Mouse (Mus musculus) mature B cell (primary cell): Measurements from ENCODE around the gene Gm17482.

Experiments used
- in situ Hi-C: fragments of 300-500 bp; cut with MboI; formaldehyde crosslinking; loops from 2 replicates; pipeline ENCODE4 v1.14.3; 2019

Gene Gm17482

DNA sequence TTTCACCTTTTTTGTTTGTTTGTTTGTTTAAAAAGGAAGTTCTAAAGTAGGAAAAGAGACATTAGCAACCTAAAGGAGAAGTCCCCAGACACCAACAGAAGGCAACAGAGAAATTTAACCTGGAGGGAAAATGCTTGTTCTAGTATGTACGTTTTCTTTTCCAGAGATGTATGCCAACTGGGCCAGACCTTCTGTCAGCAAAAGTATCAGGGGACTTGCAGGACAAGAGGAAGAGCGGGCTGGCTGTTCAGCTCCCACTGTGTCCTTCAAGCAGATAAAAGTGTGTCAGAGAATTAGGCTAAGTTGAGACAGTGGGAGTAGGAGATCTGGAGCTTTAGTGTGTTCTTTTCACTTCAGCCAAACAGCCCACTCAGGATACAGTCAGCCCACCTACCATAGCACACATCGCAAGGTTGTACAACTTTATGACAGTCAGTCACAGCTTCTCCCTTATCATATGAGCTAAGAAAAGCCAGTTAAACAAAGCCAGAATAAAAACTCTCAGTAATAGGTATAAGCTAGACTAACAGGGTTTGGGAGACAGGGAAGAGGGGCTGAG is 18.4 kb downstream of the Gm17482 start:
- in situ Hi-C loops: no loop called here

DNA sequence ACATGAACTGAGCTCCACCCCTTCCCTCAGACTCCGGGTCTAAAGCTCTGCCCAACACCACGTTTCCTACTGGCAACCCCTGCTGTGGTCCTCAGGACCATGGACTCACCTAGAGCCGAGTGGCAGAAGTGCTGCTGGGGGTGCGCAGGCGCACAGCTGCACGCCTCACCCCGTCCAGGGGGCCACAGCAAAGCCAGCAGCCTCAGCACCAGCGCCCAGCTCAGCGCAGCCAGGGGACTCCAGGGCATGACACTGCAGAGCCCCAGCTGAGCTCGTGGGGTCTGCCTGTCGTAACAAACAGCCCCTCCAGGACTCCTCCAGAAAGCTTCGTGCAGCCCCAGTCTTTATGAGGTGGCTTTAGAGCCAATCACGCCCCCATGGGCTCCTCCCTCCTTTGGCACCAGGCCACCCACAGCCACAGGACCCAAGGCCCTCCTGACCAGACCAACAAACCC is 24.4 kb downstream of the Gm17482 start:
- in situ Hi-C loops: no loop called here

DNA sequence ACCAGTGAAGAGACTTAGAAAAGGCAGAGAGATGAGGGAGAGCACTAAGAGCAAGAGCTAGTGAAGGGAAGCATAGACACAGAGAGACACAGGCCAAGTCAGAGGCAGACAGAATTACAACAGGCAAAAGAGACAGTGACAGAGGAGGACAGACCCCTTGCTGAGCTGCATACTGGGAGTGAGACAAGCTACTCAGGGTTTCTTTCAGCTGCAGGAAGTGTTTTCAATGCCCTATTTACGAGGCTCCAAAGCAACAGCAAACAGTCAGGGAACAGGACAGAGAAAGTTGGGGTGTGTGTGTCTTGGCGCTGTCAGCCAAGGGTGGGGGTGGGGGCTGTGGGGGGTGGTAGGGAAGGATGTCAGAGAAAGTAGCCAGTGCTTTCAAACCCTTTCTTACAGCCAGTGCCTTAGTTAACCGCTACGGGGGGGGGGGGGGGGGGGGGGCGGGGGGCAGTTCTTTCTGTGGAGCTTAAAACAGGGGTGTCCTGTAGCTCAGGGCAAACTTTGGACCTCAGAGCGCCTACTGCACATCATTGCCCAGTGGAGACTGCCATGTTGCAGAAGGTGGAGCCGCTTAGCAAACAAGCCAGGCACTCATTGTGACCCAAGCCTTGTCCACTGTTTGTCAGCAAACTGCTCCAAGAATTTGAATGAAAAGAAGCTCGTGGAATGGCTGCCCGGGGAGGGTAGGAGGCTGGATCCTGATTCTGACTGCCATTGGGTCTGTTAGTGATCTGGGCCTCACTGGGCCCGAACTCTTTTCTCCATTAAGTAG is 25.1 kb downstream of the Gm17482 start, which contains the start of gene Timp4:
Timp4 (minus strand) TSS at position 107 of the 775 bp plus-strand sequence.
- in situ Hi-C loops: no loop called here

DNA sequence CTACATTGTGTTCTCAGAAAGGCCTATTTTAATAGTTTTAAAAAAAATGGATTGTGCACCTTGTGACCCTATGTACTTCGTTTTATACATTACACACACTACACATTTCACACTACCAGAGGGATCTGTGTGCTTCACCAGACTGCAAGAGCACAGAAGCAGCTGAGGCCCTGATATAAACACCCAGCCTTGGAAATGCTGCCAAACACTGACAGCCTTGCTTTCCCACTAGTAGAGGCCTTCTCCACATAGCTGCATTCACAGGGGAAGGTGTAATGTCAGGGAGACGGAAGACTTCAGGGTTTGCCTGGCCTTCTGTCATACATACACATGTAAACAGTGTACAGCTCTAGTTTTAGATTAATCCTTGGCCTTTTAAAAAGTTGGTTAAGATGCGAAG is 28.0 kb downstream of the Gm17482 start:
- in situ Hi-C loops: no loop called here

DNA sequence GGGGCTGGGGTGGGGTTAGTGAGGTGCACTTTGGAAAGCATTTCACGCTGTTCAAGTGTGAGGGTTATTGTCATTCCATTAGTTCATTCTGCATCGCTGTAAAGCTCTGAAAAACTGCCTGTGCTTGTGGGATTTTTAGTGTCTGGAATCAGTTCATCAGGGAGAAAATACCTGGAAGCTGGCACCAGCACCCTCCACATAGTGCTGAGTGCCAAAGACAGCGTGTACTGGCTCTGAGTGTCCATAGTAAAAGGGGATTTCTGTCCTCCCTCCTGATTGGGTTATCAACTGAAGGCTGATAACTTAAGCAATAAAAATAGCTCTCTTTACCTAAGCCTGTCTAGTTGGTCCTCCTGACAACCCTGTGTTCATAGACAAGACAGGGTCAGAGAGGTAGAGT is 33.4 kb downstream of the Gm17482 start:
- in situ Hi-C loops: no loop called here

DNA sequence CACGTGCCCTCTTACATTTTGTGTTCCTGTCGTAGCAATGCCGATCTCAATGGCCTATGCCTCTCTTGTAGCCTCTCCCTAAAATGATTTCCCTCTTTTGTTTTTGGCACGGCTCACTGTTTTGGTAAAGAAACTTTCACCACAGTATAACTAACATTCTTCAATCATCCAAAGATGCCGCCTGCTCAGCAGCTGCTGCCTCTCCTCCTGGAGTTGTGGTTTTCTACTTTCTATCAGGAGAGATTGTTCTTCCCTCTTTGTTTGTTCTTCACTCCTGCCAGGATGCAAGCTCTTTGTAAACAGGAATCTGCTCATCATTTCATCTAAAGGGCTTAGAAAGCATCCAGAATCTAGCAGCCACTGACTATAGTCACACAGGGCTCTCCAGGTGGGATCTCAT is 39.6 kb downstream of the Gm17482 start:
- in situ Hi-C loops: no loop called here

GRCm38 (mm10) chr6:115267916-115268315 is 40.8 kb downstream of the Gm17482 start:
- in situ Hi-C loops: no loop called here

DNA sequence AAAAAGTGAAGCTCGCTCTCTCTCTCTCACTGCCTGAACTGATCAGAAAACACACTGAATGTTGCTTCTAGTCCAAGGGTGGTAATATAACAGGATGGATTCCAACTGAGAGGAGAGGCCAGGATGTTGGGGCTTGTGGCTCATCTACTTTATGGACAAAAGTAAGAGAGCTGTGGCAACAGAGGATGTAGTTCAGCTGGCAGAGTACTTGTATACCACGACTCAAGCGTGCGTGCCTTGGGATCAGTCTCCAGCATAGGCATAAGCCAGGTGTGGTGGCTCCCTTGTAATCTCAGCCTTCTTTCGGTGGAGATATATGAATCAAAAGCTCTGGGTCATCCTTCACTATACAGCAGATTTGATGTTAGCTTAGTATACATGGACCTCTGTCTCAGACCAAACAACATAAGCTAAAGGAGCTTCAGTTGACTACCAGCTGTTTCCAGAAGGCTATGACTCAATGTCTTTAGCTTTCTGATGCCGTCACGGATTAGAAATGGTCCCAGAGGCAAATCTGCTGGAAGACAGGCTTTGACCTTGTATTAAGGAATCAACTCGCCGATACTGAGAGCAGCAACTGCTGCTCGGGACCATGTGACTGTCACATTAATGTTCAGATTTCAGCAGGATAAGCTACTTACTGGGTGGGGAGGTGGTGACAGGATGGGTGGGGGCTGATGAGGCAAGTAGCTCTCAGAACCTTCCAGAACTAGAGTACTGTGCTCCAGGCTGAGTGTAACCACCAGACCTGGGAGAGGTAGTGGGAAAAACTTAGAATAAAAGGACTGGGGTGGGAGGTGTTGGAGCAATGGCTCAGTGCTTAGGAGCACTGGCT is 41.6 kb downstream of the Gm17482 start:
- in situ Hi-C loops: no loop called here

DNA sequence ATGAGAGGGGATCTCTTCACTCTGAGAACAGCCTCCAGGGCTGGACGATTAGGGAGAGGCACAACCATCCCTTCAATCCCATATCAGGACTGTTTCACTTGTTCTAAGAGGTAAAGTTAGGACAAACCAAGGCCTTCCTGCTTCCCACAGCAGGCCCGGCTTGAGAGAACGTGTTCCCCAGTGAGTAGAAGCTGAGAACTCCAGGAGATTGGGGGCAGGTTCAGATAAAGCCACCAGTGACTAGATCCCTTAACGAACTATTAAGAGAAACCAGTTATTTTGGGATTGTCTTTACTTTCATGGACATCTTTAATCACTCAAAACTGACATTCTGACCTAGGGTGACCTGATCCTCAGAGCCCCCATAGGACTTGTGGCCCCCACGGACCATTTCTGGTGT is 42.4 kb downstream of the Gm17482 start:
- in situ Hi-C loops: no loop called here

DNA sequence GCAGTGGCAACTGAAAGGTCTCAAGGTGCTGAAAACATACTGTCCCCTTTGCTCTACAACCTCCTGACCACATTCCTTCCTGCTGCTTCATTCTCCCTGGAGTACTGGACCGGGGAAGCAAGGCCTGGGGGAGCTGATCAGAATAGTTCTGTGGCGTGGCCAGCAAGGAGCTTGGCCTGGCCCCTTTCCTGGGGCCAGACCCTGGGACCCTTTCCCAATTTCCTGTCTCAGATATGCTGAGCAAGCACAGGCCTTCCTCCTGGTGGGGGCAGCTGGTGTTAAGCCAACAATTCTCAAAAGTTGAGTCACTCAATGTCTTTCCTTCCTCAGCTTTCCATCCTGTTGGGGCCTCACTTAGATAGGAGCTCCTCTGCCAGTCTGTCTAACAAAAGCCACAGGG is 42.9 kb downstream of the Gm17482 start:
- in situ Hi-C loops: no loop called here

DNA sequence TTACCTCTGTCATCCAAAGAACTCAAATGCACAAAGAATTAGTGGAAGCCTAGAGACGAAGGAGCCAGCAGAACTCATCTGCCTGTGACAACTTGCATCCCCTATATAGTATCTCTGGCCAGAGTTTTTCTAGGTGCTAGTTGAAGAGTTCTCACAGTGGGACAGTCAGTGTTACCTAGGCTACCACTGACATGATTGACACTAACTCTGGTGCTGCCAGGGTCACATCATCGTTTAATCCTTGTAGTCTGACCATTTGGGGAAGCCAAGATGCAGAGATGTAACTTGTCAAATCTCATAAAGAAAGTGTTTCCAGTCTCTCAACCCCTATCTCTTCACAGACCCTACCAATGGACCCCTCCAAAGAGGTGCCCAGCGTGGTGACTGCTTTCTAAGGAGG is 44.2 kb downstream of the Gm17482 start:
- in situ Hi-C loops: no loop called here

DNA sequence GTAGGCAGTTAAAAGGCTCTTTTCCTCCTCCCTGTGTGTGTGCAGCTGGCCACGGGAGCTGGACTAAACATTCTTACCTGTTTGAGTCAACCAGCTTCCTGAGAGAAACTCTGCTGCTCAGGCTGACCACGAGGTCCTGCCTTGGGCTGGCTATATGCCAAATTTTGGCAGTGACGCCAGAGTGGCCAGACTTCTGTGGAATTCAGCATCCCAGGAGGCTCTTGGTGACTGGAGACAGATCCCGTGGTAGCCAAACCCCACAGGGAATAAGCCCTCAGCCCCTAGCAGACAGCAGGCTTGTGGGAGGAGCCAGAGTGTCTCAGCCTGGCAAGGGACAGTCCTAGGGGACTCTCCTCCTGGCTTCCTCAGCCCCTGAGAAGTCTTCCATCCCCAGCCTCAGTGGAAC is 44.7 kb downstream of the Gm17482 start:
- in situ Hi-C loops: no loop called here

- in situ Hi-C loops: no loop called here
These were observed 46.2 kb downstream of the Gm17482 start for GRCm38 (mm10) chr6:115273346-115273745.

- in situ Hi-C loops: no loop called here
These were observed 47.6 kb downstream of the Gm17482 start for GRCm38 (mm10) chr6:115274705-115275104.

DNA sequence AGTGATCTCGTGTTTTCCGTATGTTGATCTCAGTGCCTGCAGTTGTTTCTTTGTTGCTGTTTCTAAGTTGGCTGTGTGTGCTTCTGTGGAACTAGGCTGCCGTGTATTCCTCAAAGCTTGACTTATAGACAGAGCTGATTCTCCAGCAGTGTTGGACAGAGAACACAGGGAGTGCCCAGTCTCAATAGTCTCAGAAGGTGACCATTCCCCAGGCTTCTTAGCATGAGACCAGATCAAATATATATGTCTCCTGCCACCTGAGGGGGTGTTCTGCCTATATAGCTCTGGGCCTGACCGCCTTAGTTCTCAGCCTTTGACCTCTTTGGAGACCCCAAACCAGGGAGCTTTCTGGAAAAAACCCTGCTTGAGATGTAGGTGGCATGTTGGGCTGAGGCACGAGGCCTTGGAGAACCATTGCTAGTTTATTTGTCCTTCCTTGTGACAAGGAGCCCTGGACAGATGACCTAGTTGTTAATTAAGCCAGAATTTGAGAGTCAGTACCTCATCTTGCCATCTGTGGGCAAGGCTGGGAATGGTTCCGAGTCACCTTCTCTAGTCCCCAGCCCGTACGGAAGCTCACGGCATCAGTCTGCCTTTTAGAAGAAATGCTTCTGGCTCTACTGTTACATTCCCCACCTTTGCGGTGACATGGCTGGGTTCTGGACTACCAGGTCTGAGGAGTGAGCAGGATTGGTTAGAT is 48.1 kb downstream of the Gm17482 start:
- in situ Hi-C loops: no loop called here

- in situ Hi-C loops: no loop called here
These were observed 50.9 kb downstream of the Gm17482 start for GRCm38 (mm10) chr6:115278086-115278485.

DNA sequence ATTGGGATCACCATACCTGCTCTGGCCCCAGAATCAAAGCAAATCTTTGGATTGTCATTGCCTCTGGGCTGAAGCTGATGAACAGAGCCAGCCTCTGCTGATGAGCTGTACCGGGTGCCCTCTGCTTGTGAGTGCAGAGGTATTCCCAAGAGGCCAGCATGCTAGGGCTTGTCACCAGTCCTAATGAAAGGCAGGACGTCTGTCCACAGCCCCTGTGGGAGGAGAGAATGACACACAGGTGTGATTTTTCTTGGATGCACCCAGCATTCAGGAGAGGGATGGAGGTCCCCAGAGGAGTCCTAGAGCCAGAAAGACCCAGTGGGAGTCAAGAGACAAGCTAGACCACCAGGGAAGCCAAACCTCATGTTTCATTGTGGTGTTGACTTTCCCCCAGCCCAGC is 52.5 kb downstream of the Gm17482 start:
- in situ Hi-C loops: no loop called here

- in situ Hi-C loops: no loop called here
These were observed 57.0 kb downstream of the Gm17482 start for GRCm38 (mm10) chr6:115284153-115284552.

DNA sequence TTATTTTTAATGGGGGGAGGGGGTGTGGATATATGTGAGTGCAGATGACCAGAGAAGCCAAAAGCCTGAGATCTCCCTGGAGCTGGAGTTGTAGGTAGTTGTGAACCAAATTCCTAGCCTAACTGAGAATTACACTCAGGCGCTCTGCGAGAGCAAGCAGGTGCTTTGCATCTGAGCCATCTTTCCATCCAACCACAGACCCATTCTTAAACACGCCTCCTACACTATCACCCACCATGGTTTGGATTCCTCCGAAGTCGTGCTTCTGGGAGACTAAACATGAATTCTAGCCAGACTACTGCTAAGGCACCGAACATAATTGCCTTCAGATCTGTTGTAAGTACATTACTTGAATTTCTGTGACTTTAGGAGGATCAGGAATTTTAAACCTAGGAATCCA is 59.3 kb downstream of the Gm17482 start:
- in situ Hi-C loops: no loop called here

GRCm38 (mm10) chr6:115288223-115288622 is 61.1 kb downstream of the Gm17482 start:
- in situ Hi-C loops: no loop called here

GRCm38 (mm10) chr6:115290561-115290960 is 63.4 kb downstream of the Gm17482 start:
- in situ Hi-C loops: no loop called here

DNA sequence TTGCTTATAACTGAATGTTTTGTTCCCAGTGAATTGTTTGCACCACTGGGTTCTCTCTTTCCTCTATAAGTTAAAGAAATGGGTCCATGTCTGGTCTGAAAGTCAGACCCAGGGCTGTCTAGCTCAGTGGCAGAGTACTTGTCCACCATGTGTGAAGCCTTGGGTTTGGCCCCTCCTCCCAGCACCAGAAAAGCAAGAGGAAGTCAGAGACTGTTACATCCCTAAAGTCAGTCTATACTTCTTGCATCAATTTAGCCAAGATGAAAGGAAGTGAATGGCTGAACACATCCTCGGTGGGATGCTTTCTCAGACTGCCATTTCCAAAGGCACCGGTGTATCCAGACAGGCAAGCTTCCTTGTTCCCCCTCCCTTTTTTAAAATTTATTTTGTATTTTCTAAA is 63.9 kb downstream of the Gm17482 start:
- in situ Hi-C loops: no loop called here
